Comparison of ENCODE assay signal across 12 mouse cellular contexts in genomic region chr4:108338811-108339210, GRCm38 (mm10). TPM values are rescaled to one million over a fixed set of nuclear protein-coding genes. Genes with fewer than 3 reads are reported as not detected.
DNase-seq lines count a peak whose midpoint lies in the region; ATAC-seq lines count a peak whose summit lies in the region.
"Had no signal": no experiment of that assay in that cellular context is flagged by ENCODE, and none has a peak within 500 bp of the region (broad histone marks: within the 10 kb centered on the region; RNA-seq: fewer than 3 reads in every experiment).

No protein-coding gene starts in this region.

- H3K4me1 ChIP-seq in neural tube, embryonic 11.5 days (ENCODE audit: control insufficient read depth, insufficient read depth, low read length) = no peaks in the 10 kb centered on the region
- no peaks in the 10 kb centered on the region for H3K4me1 ChIP-seq in neural tube, embryonic 15.5 days
- H3K4me1 ChIP-seq in hindbrain, embryonic 13.5 days (replicated peaks) = peaks cover 8% of the 10 kb centered on the region; the same call in 1 of the 2 replicates

- H3K27me3 ChIP-seq in neural tube, embryonic 11.5 days (ENCODE audit: control insufficient read depth, insufficient read depth, low read length) = no peaks in the 10 kb centered on the region
- H3K27me3 ChIP-seq in neural tube, embryonic 15.5 days (replicated peaks) = no peaks in the 10 kb centered on the region
- no peaks in the 10 kb centered on the region for H3K27me3 ChIP-seq in hindbrain, embryonic 13.5 days

- no peak overlapping the region for H3K4me2 ChIP-seq in neural tube, embryonic 11.5 days (ENCODE audit: low read depth)
- H3K4me2 ChIP-seq in neural tube, embryonic 15.5 days = no peak overlapping the region
- no peak overlapping the region for H3K4me2 ChIP-seq in hindbrain, embryonic 13.5 days

- peak; percentile 28 for DNase-seq in cerebellum, adult 9-11 months
- DNase-seq in cerebellum, adult 11 months = no peak
- DNase-seq in neural tube, embryonic 11.5 days (ENCODE audit: low spot score) = no peak
- DNase-seq in right cerebral cortex, postnatal 14 days = peak; percentile 24
- no peak for DNase-seq in heart, adult 8-10 months (ENCODE audit: low spot score)
- no peak for DNase-seq in lung, postnatal 10 days
- DNase-seq: gastrocnemius, postnatal 25 days; thymus, adult 18-20 months had no signal

- peak overlapping the region; percentile 50; the same call in 1 of the 2 replicates for H3K27ac ChIP-seq in neural tube, embryonic 11.5 days (ENCODE audit: low read depth, low read length)
- no peak overlapping the region; the same call in 1 of the 2 replicates for H3K27ac ChIP-seq in neural tube, embryonic 15.5 days (replicated peaks)
- H3K27ac ChIP-seq in hindbrain, embryonic 13.5 days = peak overlapping the region; percentile 53

- no peak overlapping the region for H3K4me3 ChIP-seq in neural tube, embryonic 11.5 days (ENCODE audit: low read depth, low read length)
- H3K4me3 ChIP-seq in neural tube, embryonic 15.5 days (replicated peaks) = no peak overlapping the region
- no peak overlapping the region for H3K4me3 ChIP-seq in hindbrain, embryonic 13.5 days

- 0 out of 2 replicates have a peak, but pooled peaks have one; percentile 16 for ATAC-seq in neural tube, embryonic 11.5 days (ENCODE audit: insufficient read depth, low FRiP score, low TSS enrichment)
- ATAC-seq in neural tube, embryonic 15.5 days (ENCODE audit: low FRiP score) = no peak
- peak; percentile 50; the same call in 1 of the 2 replicates for ATAC-seq in hindbrain, embryonic 13.5 days (ENCODE audit: low FRiP score)

- no peaks in the 10 kb centered on the region for H3K9me3 ChIP-seq in neural tube, embryonic 11.5 days (ENCODE audit: control insufficient read depth, low read length)
- H3K9me3 ChIP-seq in neural tube, embryonic 15.5 days (replicated peaks) = no peaks in the 10 kb centered on the region
- no peaks in the 10 kb centered on the region for H3K9me3 ChIP-seq in hindbrain, embryonic 13.5 days

- WGBS in neural tube, embryonic 11.5 days = 68% methylated on average over 10 of the region's 10 CpGs
- 67% methylated on average over 10 of the region's 10 CpGs for WGBS in neural tube, embryonic 15.5 days
- 57% methylated on average over 10 of the region's 10 CpGs for WGBS in hindbrain, embryonic 13.5 days

- peaks cover 6% of the 10 kb centered on the region for H3K36me3 ChIP-seq in neural tube, embryonic 11.5 days (ENCODE audit: control insufficient read depth, insufficient read depth, low read length)
- H3K36me3 ChIP-seq in neural tube, embryonic 15.5 days = peaks cover 19% of the 10 kb centered on the region
- peaks cover 46% of the 10 kb centered on the region for H3K36me3 ChIP-seq in hindbrain, embryonic 13.5 days

- no peak overlapping the region for H3K9ac ChIP-seq in neural tube, embryonic 11.5 days (ENCODE audit: low read length)
- H3K9ac ChIP-seq in neural tube, embryonic 15.5 days (replicated peaks) = no peak overlapping the region
- no peak overlapping the region for H3K9ac ChIP-seq in hindbrain, embryonic 13.5 days

RNA-seq across cellular contexts. Expression of gene Coa7, which starts 10.9 kb away (rescaled TPM):
- 48.5 and 55.3 TPM in 2 replicates for polyA plus RNA-seq in neural tube, embryonic 11.5 days (2014; fragmentation: Nextera tagmentation; extraction: Ambion mirVana)
- 42.6 and 46.8 TPM in 2 replicates for polyA plus RNA-seq in neural tube, embryonic 15.5 days (2015; fragmentation: Nextera tagmentation; extraction: Ambion mirVana)
- 49.9 and 50.0 TPM in 2 replicates for polyA plus RNA-seq in hindbrain, embryonic 13.5 days (2015; fragmentation: Nextera tagmentation; extraction: Ambion mirVana)
- 10 to 100 TPM; 31.0 to 45.6 (median 36.2) TPM for total RNA-seq in heart, adult 8-10 months (2022)

RNA-seq across cellular contexts. Expression of gene Zyg11b, which starts 37.9 kb away (rescaled TPM):
- polyA plus RNA-seq in neural tube, embryonic 11.5 days (2014; fragmentation: Nextera tagmentation; extraction: Ambion mirVana) = 21.5 and 24.0 TPM in 2 replicates
- polyA plus RNA-seq in neural tube, embryonic 15.5 days (2015; fragmentation: Nextera tagmentation; extraction: Ambion mirVana) = 23.3 and 28.8 TPM in 2 replicates
- 27.1 and 27.7 TPM in 2 replicates for polyA plus RNA-seq in hindbrain, embryonic 13.5 days (2015; fragmentation: Nextera tagmentation; extraction: Ambion mirVana)
- total RNA-seq in heart, adult 8-10 months (2022) = 10 to 100 TPM; 38.1 to 41.9 (median 40.5) TPM

RNA-seq across cellular contexts. Expression of gene Shisal2a, which starts 44.3 kb away (rescaled TPM):
- polyA plus RNA-seq in neural tube, embryonic 11.5 days (2014; fragmentation: Nextera tagmentation; extraction: Ambion mirVana) = 2.7 and 4.3 TPM in 2 replicates
- polyA plus RNA-seq in neural tube, embryonic 15.5 days (2015; fragmentation: Nextera tagmentation; extraction: Ambion mirVana) = 4.0 and 6.3 TPM in 2 replicates
- polyA plus RNA-seq in hindbrain, embryonic 13.5 days (2015; fragmentation: Nextera tagmentation; extraction: Ambion mirVana) = 4.9 and 5.3 TPM in 2 replicates
- total RNA-seq in heart, adult 8-10 months (2022) = not detected
- total RNA-seq: gastrocnemius, postnatal 25 days had no signal
- polyA plus RNA-seq: C2C12; large intestine, adult 2 months had no signal

Comparison
In these comparisons a context has a peak if more than half of its experiments do, and no peak if none do; other contexts are left out.
1. DNase-seq: peak in cerebellum, adult 9-11 months (single experiment) and right cerebral cortex, postnatal 14 days (single experiment); none in cerebellum, adult 11 months (single experiment), neural tube, embryonic 11.5 days (single experiment), heart, adult 8-10 months (single experiment) and lung, postnatal 10 days (single experiment).